Mouse (Mus musculus) embryo, embryonic 11.5 days (tissue): Measurements from ENCODE around the gene Unc50.

Experiments used
- DNase-seq: peaks from one replicate; pipeline ENCODE4 v3.0.0-alpha.2; 2012; ENCODE audit warnings: low read depth, low spot score

The Unc50 gene

DNA sequence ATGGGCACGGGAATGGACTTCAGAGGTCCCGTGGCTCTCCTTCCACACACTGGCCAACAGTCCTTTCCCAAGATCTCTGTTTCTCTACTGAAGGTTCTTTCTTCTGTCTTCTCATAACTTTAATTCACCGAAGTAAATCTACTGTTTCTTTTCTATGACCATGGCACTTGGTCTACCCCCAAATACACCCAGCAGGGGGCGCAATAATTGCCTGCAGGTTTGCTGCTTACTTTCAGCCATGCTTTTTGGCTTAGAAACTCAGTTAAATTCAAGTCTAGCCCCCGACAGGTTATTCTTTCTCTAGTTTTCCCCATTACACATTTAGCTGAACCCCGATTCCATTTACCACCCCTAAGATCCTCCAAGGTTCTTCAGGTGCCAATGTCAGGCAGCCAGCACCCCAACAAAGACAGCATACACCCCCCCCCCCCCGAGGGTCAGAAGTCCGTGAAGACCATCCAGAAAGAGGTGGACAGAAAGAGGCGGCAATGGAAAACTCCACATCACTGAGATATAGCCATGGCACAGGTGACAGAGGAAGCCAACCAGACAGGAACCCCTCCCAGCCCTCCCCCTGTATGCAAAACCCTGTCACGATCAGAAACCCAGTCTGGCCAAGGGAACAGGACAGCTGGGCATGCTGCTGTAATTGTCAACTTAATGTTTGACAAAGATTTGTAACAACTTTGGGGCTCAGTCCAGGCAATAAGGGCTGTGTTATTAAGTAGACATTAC is 18.6 kb downstream of the Unc50 start:
- no peak for DNase-seq

- DNase-seq: no peak
Measured at GRCm38 (mm10) chr1:37451270-37451669, 21.3 kb downstream of the Unc50 start.

GRCm38 (mm10) chr1:37457546-37457945 is 27.6 kb downstream of the Unc50 start:
- DNase-seq: no peak

DNA sequence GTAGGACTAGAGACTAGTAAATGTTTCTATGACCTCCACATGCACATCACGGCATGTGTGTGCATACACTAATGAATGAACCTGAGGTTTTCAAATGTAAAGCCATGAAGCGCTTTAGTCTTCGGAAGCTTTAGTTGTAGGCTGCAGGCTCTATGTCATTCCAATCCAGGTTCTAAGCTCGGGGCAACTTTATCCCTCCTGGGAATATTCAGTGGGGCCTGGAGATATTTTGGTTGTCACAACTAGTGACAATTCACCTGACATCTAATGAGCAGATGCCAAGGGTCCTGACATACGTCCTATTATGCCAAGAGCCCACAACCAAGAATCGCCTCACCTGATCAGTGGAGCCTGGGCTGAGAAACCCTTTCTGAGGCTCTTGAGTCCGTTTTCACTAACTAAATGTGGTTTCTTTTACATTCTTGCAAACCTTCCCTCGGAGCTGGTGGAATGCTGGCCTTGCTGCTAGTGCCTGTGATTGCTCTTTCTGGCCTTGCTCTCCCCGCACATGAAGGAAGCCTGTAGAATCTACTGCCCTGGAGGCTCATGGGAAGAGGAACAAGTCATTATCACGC is 35.0 kb downstream of the Unc50 start:
- DNase-seq: no peak

DNA sequence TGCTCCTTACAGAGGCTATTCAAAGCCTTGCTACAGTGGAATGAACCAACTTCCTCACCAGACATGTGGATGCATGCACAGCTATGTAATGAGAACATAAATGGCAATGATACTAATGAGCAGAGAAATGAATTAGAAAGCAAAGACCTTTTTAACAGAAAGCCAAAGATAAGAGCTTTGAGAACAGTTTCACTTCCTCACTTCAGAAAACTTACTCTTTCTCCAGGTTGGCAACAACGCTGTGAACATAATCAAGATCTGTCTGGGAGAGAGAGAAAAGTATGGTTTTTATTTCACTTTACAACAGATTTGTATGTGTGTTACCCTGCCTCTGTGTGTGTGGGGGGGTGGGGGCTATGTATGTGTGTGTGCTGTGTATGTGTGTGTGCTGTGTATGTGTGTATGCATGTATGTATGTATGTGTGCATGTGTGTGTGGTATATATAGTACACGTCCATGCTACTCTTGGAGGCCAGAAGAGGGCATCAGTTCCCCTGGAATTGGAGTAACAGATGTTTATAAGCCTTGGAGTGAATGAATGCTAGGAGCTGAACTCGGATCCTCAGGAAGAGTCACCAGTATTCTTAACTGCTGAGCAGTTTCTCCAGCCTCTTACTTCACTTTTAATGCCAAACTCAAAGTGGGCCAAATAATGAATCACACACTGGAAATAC is 36.5 kb downstream of the Unc50 start:
- no peak for DNase-seq

DNA sequence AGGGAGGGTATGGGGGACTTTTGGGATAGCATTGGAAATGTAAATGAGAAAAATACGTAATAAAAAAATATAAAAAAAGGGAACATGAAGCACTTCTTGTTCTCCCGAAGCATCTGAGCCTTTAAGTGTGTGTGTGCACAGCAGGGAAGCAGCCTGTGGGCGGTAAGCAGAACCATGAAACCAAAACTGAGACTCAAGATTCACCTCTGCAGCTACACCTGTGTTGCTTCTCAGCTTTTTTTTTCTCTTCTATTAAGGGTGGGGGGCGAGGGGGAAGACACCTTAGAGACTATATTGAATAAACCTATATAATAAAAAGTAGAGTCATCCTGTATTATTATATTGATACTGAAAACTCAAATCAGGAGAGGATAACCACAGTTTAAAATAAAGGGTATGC is 37.9 kb downstream of the Unc50 start:
- no peak for DNase-seq

DNA sequence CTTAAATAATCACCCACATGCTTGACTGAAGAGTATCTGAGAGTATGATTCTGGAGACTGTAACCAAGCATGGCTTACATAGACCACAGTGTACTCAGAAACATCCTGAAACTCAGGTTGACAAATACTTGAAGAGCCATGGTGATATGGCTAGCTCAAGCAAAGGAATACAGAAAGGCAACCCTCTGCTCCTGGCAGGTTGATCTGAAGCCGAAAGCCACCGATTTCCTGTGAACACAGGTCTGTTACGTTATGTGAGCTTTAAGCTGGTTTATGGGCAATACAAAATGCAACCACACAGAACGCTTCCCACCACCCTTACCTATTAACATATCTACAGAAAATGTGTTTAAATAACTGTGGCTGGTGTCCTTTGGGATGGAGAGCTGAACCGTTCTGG is 39.1 kb downstream of the Unc50 start:
- no peak for DNase-seq

DNA sequence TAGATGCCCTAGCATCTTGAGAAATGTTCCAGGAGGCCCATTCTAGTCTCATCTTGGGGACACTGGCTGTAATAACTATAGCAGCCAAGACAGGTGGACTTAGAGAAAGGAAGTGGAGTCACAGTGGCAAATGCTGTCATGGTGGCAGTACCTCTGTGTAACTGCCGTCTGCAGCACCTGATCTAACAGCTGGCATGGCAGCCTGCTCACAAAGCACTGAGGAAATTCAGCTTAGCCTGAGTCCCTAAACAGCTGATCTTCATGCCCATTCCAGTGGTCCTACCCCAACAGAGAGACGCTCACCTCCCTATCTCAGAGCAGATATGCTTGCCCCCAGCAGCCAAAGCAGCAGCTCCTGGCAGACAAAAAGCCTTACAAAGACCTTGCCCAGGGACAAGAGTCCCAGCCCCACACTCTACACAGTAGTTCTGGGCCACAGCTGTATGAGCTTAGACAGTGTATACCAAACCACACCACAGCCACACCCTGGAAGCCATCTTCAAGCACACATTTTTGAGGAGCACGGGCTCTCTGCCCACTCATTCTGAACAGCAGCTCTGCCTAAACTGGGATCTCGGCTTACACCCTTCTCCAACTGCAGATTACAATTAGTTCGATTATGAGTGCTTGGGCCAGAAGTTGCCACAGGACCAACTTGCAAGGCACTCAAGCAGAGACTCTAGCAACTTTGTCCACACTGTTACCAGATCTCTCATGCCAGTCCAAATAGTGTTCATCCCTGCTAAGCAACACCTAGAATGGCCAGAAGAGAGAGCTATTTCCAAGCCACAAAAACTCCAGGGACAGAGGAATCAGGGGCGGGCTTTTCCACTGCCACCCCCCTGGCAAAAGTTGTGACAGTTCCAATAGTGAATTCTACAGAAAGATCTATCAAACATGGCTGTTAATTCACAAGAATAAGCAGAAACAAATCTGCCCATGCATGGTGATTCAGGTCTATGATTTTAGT is 41.5 kb downstream of the Unc50 start:
- DNase-seq: no peak

DNA sequence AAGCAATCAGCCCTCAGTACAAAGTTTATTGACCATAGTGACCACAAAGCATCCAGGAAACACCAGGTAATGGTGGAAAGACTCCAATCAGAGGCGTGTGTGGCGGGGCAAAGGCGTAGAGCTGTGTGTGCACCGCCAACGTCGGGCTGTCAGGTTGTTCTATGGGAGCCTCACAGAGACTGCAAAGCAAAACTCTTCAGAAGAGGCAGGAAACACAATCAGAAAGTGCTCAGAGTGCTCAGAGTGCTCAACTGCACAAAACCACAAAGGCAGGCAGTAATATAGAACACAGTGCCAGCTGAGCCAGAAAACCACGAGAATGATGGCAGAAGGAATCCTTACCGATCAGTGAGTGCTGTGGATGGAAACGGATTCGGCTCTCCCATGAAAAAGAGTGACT is 43.3 kb downstream of the Unc50 start:
- DNase-seq: no peak

- no peak for DNase-seq
Measured at GRCm38 (mm10) chr1:37474046-37474445, 44.1 kb downstream of the Unc50 start.

DNA sequence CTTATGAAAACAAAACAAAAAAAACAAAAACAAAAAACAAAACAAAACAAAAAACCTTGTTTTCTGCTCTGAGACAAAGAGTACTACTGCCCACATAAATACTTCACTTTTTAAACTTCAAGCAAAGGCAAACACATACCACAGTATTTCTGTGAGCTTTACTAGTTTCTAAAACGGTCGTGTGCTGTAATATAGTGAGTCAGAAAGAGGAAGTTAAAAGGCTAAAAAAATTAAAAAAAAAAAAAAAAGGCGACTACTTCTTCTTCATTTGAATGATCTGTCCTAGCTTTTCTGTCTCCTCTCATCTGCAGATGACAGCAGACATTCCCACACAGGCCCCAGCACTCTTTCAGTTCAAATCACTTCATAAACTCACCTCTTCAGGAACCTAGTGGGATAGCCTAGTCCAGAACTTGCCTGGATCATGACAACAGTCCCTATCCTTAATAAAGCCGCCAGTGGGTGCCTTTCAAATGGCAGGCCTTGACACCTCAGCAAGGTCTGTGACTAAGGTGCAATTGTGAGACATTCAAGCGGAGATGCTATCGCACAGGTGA is 44.8 kb downstream of the Unc50 start:
- no peak for DNase-seq

- DNase-seq: no peak
Measured at GRCm38 (mm10) chr1:37475312-37475711, 45.4 kb downstream of the Unc50 start.

- no peak for DNase-seq
Measured at GRCm38 (mm10) chr1:37477250-37477649, 47.3 kb downstream of the Unc50 start.

DNA sequence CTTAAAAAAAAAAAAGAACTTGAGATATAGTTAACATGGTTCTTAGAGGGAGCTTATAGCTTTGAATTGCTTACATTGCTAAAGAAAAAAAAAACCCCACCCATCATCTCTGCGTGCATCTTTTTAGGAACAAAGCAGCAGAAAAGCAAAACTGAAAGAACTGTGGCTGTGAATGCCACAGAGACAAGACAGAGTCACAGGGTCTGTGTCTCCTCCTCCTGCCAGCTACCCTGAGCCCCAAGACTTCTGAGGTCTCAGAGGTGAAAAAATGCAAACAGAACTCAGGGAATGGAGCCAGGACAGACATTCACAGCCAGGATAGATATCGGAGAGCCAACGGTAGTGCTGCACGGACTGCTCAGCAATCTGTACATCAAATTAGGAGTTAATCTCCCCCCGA is 48.0 kb downstream of the Unc50 start:
- DNase-seq: no peak

- DNase-seq: no peak
Measured at GRCm38 (mm10) chr1:37478416-37478815, 48.5 kb downstream of the Unc50 start.

DNA sequence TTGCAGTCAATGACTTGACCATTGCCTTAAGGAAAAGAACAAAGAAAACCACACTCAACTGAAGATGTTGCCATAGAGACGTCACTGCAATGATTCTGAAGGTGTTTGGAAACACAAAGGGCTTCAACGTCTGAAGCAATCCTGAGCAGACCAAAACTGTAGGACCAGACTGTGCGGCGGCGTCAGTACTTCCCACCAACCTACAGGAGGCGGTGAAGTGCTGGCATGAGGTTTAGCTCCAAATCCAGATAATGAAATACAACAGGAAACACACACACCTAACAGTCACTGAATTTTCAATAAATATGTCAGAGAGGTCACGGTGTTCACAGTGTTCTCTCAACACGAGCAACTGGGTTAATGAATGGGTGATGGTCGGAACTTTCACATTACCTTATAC is 49.1 kb downstream of the Unc50 start:
- no peak for DNase-seq

GRCm38 (mm10) chr1:37479759-37480158 is 49.8 kb downstream of the Unc50 start:
- DNase-seq: no peak

DNA sequence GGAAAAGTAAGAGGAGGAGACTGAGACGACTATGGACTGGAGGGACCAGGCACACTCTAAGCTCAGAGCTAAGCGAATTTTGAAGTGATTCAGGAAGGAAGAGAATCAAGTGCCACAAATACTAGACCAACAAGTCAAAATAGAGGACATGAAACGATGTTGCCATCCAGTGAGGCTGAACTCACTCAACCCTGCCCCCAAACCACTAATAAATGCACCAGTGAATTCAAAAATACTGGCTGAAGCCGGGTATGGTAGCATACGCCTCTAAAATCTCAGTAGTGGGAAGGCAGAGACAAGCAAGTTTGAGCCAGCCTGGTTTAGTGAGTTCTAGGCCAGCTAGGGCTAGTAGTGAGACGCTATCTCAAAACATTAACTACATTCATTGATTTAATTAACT is 50.8 kb downstream of the Unc50 start:
- no peak for DNase-seq

DNA sequence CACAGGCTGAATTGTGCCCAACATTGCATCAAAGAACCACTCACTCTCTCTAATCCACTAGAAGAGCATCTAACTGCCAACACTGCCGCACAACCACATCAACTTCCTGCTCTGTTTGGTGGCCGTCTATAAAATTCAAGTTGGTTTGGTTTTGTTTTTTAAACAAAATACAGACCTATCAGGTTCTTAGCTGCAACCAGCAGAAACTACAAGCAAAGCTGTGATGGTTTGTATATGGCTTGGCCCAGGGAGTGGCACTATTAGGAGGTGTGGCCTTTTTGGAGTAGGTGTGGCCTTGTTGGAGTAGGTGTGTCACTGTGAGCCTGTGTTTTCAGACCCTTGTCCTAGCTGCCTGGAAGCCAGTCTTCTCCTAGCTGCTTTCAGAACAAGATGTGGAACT is 51.4 kb downstream of the Unc50 start:
- no peak for DNase-seq

DNA sequence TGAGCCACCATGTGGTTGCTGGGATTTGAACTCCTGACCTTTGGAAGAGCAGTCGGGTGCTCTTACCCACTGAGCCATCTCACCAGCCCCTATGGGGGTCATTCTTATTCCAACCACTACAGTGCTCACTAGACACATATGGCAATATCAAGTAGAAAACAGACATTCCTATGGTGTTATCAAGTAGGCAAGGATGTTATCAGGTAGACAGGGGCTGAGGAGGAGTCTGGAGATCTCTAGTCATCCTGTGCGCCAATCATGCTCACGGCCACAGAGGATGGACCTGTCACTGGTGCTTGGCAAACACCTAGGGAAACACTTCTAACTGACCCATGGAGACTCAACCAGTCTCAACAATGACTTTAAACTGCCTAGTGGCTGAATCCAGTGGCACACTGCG is 54.7 kb downstream of the Unc50 start:
- DNase-seq: no peak

DNA sequence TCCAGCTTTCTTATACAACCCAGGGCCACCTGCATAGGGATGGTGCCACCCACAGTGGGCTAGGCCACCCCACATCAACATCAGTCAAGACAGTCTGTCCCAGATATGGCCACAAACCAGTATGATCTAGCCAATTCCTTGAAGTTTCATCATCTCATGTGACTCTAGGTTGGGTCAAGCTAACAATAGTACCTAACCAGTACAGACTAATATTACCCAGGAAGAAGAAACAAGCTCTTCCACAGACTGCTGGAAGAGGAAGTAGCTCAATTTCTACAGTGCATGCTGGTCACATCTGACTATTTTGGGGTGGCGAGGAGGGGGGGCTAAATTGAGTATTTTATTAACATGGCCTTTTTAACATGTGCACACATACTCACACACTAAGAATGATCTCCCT is 56.5 kb downstream of the Unc50 start:
- no peak for DNase-seq

DNA sequence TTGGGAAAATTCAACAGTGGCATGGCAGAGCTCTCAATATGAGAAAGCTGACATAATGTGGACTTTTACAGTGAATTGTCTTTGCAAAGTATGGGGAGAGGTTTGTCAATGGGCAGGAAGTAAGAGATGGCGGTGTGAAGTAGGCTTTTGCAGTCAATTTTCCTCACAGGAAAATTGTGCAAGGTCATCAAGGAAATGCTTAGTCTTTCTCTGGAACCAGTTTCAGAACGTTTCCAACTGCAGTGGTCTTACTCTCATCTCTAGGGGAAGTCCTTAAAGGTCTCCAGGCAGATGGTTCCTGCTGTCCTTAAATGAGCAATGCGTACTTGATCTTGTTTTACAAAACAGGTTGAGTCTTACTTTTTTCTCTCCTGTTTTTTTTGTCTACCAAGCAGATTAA is 57.1 kb downstream of the Unc50 start:
- DNase-seq: no peak
